Mouse (Mus musculus): ENCODE measurements around the gene Gm17027.
"Not testable (repeated sequence)": the region's sequence is repeated elsewhere in the genome, so short reads cannot be mapped to it uniquely, and the experiment has no call there.

The Gm17027 gene

GRCm38 (mm10) chr14:42162522-42162921 is at the start of gene Gm17027:
Gm17027 (minus strand) TSS chr14:42162622.
- TF ChIP-seq GATA4 (IDR thresholded peaks at IDR 0.05; ENCODE audit: insufficient replicate concordance, low read length) = not testable (repeated sequence)

- TF ChIP-seq GATA4 (IDR thresholded peaks at IDR 0.05; ENCODE audit: insufficient replicate concordance, low read length) = not testable (repeated sequence)
These were observed 28.3 kb upstream of the Gm17027 start, which contains the start of gene Gm3573 for GRCm38 (mm10) chr14:42190691-42191090. Gm3573 (minus strand) TSS chr14:42190791.

- not testable (repeated sequence) for TF ChIP-seq GATA4 (IDR thresholded peaks at IDR 0.05; ENCODE audit: insufficient replicate concordance, low read length)
These were observed 45.2 kb downstream of the Gm17027 start, which contains the start of gene Gm7951 for GRCm38 (mm10) chr14:42117269-42117668. Gm7951 (minus strand) TSS chr14:42117369.

Data from liver, adult (tissue).